ENCODE assay signal across 8 mouse cellular contexts in the genomic region with DNA sequence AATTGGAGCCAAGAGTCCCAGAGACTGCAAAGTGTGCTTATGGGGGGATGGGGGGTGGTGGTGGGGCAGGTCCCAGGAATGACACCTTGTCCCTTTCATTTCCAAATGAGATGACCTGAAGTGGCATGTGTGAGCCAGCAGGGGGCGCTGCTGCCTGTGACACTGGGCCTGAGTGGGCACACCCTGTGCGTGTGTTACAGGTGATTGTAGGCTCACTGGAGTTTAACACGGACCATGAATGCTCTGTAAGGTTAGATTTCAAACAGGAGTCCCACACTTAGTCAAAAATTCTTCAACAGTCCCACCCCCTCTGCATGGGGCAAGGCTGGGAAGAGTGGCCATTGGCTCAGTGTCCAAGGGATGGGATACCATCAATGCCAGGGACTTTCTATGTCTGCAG. TPM values are rescaled to one million over a fixed set of nuclear protein-coding genes. Genes with fewer than 3 reads are reported as not detected.
DNase-seq lines count a peak whose midpoint lies in the region; ATAC-seq and TF ChIP-seq lines count a peak whose summit lies in the region.

No protein-coding gene starts in this region.

- H3K4me3 ChIP-seq in heart, embryonic 10.5 days = no peak overlapping the region
- no peak overlapping the region for H3K4me3 ChIP-seq in liver, embryonic 14.5 days (ENCODE audit: insufficient read depth in 1 of 2, low read depth in 2 of 2, low read length in 2 of 2)
- H3K4me3 ChIP-seq in spleen, adult 2 months (ENCODE audit: extremely low read depth, insufficient read depth, insufficient read length) = no peak overlapping the region

- H3K27me3 ChIP-seq in heart, embryonic 10.5 days (ENCODE audit: insufficient read depth, poor library complexity, severe bottlenecking) = no peaks in the 10 kb centered on the region
- H3K27me3 ChIP-seq in liver, embryonic 14.5 days (ENCODE audit: control insufficient read depth, insufficient read depth, low read length) = no peaks in the 10 kb centered on the region
- no peaks in the 10 kb centered on the region for H3K27me3 ChIP-seq in spleen, adult 2 months (ENCODE audit: control insufficient read depth, insufficient read depth, low read length)

- WGBS in heart, embryonic 10.5 days = 11% methylated on average over 3 of the region's 3 CpGs
- WGBS in liver, embryonic 14.5 days (ENCODE audit: insufficient replicate concordance) = 1% methylated on average over 3 of the region's 3 CpGs
- 7% methylated on average over 3 of the region's 3 CpGs for WGBS in spleen, adult 2 months

- peaks cover 67% of the 10 kb centered on the region for H3K4me1 ChIP-seq in heart, embryonic 10.5 days
- peaks cover 47 to 56% of the 10 kb centered on the region in 2 experiments for H3K4me1 ChIP-seq in liver, embryonic 14.5 days (replicated peaks; ENCODE audit: control insufficient read depth in 2 of 2, insufficient read depth in 2 of 2, low read length in 1 of 2)
- peaks cover 17% of the 10 kb centered on the region; the same call in 1 of the 2 replicates for H3K4me1 ChIP-seq in spleen, adult 2 months (ENCODE audit: control insufficient read depth, insufficient read depth, insufficient read length)

- no peak for TF ChIP-seq POLR2A in spleen, adult 2 months (IDR thresholded peaks at IDR 0.05; ENCODE audit: low read depth, low read length)

- TF ChIP-seq CTCF in liver, embryonic 14.5 days (IDR thresholded peaks at IDR 0.05; ENCODE audit: low read depth) = peak; percentile 100
- TF ChIP-seq CTCF in spleen, adult 2 months (IDR thresholded peaks at IDR 0.05; ENCODE audit: extremely low read depth, insufficient read depth, insufficient read length, insufficient replicate concordance) = peak; percentile 98

- no peak overlapping the region for H3K4me2 ChIP-seq in liver, embryonic 14.5 days (ENCODE audit: low read depth)

- DNase-seq in heart, adult 18-20 months = peak; percentile 68 to 86
- no peak for DNase-seq in heart, embryonic 10.5 days (ENCODE audit: low spot score)
- DNase-seq in 3T3-L1 (ENCODE audit: low read depth, low spot score) (peak; percentile 55), R1 (ENCODE audit: low read depth, low spot score) (peak; percentile 70)
- peak in 2 of 3 experiments; percentile 62 to 65 for DNase-seq in liver, embryonic 14.5 days (ENCODE audit: low read depth in 3 of 3, low spot score in 3 of 3)
- DNase-seq in spleen, adult 2 months (ENCODE audit: low read depth in 1 of 2, low spot score in 2 of 2) = peak; percentile 37 to 53

- no peaks in the 10 kb centered on the region for H3K9me3 ChIP-seq in heart, embryonic 10.5 days
- H3K9me3 ChIP-seq in liver, embryonic 14.5 days (ENCODE audit: control insufficient read depth, low read length) = no peaks in the 10 kb centered on the region

- no peak overlapping the region; the same call in 1 of the 2 replicates for H3K27ac ChIP-seq in heart, embryonic 10.5 days
- peak overlapping the region; percentile 16; the same call in 1 of the 2 replicates for H3K27ac ChIP-seq in liver, embryonic 14.5 days
- no peak overlapping the region for H3K27ac ChIP-seq in spleen, adult 2 months (ENCODE audit: insufficient read depth, low read length)

- ATAC-seq in common myeloid progenitor, adult 5-6 weeks (replicated peaks; ENCODE audit: low read depth, poor library complexity, severe bottlenecking) = peak; percentile 15; the same call in 1 of the 2 replicates
- no peak for ATAC-seq in liver, embryonic 14.5 days (ENCODE audit: insufficient read depth)
- no peak for ATAC-seq in frontal cortex, adult (ENCODE audit: low TSS enrichment)

- peak; percentile 36; the same call in 1 of the 2 replicates for TF ChIP-seq EP300 in liver, embryonic 14.5 days (IDR thresholded peaks at IDR 0.05; ENCODE audit: low read depth)

- no peaks in the 10 kb centered on the region; the same call in 1 of the 2 replicates for H3K36me3 ChIP-seq in heart, embryonic 10.5 days
- H3K36me3 ChIP-seq in liver, embryonic 14.5 days (replicated peaks; ENCODE audit: control insufficient read depth, insufficient read depth, low read depth) = no peaks in the 10 kb centered on the region
- H3K36me3 ChIP-seq in spleen, adult 2 months (ENCODE audit: control insufficient read depth, insufficient read depth, low read length) = no peaks in the 10 kb centered on the region

- H3K9ac ChIP-seq in liver, embryonic 14.5 days (replicated peaks) = peak overlapping the region; percentile 18

RNA-seq across cellular contexts. Expression of a gene that starts 16.7 kb away (rescaled TPM):
- 10 to 100 TPM; 12.5 to 13.5 TPM for total RNA-seq in heart, adult 18-20 months (2021)
- polyA plus RNA-seq in heart, embryonic 10.5 days (2016; fragmentation: Nextera tagmentation; extraction: Ambion mirVana) = 6.8 and 7.8 TPM in 2 replicates
- 6.2 and 9.6 TPM in 2 replicates for total RNA-seq in common myeloid progenitor, adult 5-6 weeks (2017)
- 17.5 and 21.2 TPM in 2 replicates for polyA plus RNA-seq in liver, embryonic 14.5 days (2012; rRNA removed)
- 7.3 and 7.9 TPM in 2 replicates for polyA plus RNA-seq in liver, embryonic 14.5 days (2014; fragmentation: Nextera tagmentation; extraction: Ambion mirVana)
- polyA plus RNA-seq in spleen, adult 2 months (2012; rRNA removed) = 39.7 and 50.2 TPM in 2 replicates
